10 mouse cellular contexts compared by ENCODE assay signal in the genomic region with DNA sequence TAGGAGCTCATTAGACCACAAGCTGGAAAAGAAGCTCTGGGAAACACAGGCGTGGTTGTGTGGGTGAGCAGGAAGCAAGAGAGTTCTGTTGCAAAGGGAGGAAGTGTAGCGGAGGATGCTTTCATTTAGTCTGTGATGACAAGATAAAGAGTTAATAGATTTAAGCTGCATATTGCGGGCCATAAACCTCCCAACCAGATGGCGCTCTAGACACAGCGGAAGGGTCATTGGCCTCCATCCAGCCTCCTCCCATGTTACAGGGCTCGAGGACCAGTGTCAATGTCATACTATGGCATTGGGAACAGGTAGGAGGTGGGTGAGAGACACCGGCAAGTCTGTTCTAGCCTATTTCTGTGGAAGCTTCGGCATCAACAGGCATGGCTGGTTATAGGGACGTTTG.
DNase-seq lines count a peak whose midpoint lies in the region; ATAC-seq and TF ChIP-seq lines count a peak whose summit lies in the region.
"Had no signal": no experiment of that assay in that cellular context is flagged by ENCODE, and none has a peak within 500 bp of the region (broad histone marks: within the 10 kb centered on the region; RNA-seq: fewer than 3 reads in every experiment).

No protein-coding gene starts in this region.

- no peak overlapping the region for H3K27ac ChIP-seq in liver, embryonic 11.5 days (ENCODE audit: low read depth, low read length)
- no peak overlapping the region for H3K27ac ChIP-seq in lung, postnatal 0 days (ENCODE audit: low read length)
- H3K27ac ChIP-seq: embryonic facial prominence, embryonic 12.5 days; midbrain, embryonic 13.5 days had no signal

- no peak overlapping the region for H3K9ac ChIP-seq in liver, embryonic 11.5 days (ENCODE audit: low read depth, low read length)
- no peak overlapping the region for H3K9ac ChIP-seq in lung, postnatal 0 days (replicated peaks; ENCODE audit: low read depth)
- H3K9ac ChIP-seq: embryonic facial prominence, embryonic 12.5 days; midbrain, embryonic 13.5 days had no signal

- WGBS in liver, embryonic 11.5 days = 52% methylated on average over 9 of the region's 9 CpGs
- WGBS in lung, postnatal 0 days = 47% methylated on average over 9 of the region's 9 CpGs

- ATAC-seq in liver, embryonic 11.5 days (replicated peaks; ENCODE audit: low FRiP score) = no peak
- peak; percentile 41 for ATAC-seq in lung, postnatal 0 days
- ATAC-seq: midbrain, embryonic 13.5 days had no signal

- no peaks in the 10 kb centered on the region for H3K27me3 ChIP-seq in liver, embryonic 11.5 days (replicated peaks; ENCODE audit: control insufficient read depth, insufficient read depth, low read length)
- H3K27me3 ChIP-seq in lung, postnatal 0 days (replicated peaks; ENCODE audit: insufficient read depth, low read length) = no peaks in the 10 kb centered on the region
- H3K27me3 ChIP-seq: embryonic facial prominence, embryonic 12.5 days; midbrain, embryonic 13.5 days had no signal

- peak; percentile 69 for TF ChIP-seq CTCF in lung, postnatal 0 days (IDR thresholded peaks at IDR 0.05)

- DNase-seq in gastrocnemius, postnatal 10 days = peak; percentile 37
- no peak for DNase-seq in gastrocnemius, adult 18-20 months (ENCODE audit: low spot score)
- peak; percentile 16 for DNase-seq in liver
- no peak for DNase-seq in liver, embryonic 11.5 days (ENCODE audit: low spot score)
- DNase-seq in adrenal gland, adult 8-10 months = peak; percentile 8
- peak; percentile 57 for DNase-seq in lung, postnatal 0 days (ENCODE audit: low spot score)
- no peak for DNase-seq in thymus, postnatal 0 days (ENCODE audit: low spot score)
- DNase-seq in gastrocnemius, postnatal 25 days = no peak

- no peaks in the 10 kb centered on the region for H3K36me3 ChIP-seq in liver, embryonic 11.5 days (ENCODE audit: control insufficient read depth, insufficient read depth, low read length)
- H3K36me3 ChIP-seq in lung, postnatal 0 days (ENCODE audit: insufficient read depth, low read length) = no peaks in the 10 kb centered on the region
- H3K36me3 ChIP-seq: embryonic facial prominence, embryonic 12.5 days; midbrain, embryonic 13.5 days had no signal

- H3K4me1 ChIP-seq in liver, embryonic 11.5 days (replicated peaks; ENCODE audit: control insufficient read depth, insufficient read depth, low read length) = 0 out of 2 replicates have a peak, but pooled peaks cover 2% of the 10 kb centered on the region
- H3K4me1 ChIP-seq in lung, postnatal 0 days (ENCODE audit: insufficient read depth, low read depth, low read length) = no peaks in the 10 kb centered on the region
- H3K4me1 ChIP-seq: midbrain, embryonic 13.5 days had no signal

- no peak overlapping the region for H3K4me2 ChIP-seq in liver, embryonic 11.5 days
- no peak overlapping the region for H3K4me2 ChIP-seq in lung, postnatal 0 days (replicated peaks; ENCODE audit: low read depth, low read length)
- H3K4me2 ChIP-seq: embryonic facial prominence, embryonic 12.5 days; midbrain, embryonic 13.5 days had no signal

- TF ChIP-seq EP300 in lung, postnatal 0 days (IDR thresholded peaks at IDR 0.05) = no peak

- no peaks in the 10 kb centered on the region for H3K9me3 ChIP-seq in liver, embryonic 11.5 days (ENCODE audit: control insufficient read depth, low read length)
- H3K9me3 ChIP-seq in lung, postnatal 0 days (ENCODE audit: low read length) = no peaks in the 10 kb centered on the region
- H3K9me3 ChIP-seq: embryonic facial prominence, embryonic 12.5 days; midbrain, embryonic 13.5 days had no signal

- no peak overlapping the region for H3K4me3 ChIP-seq in liver, embryonic 11.5 days (ENCODE audit: low read depth, low read length)
- no peak overlapping the region for H3K4me3 ChIP-seq in lung, postnatal 0 days (ENCODE audit: low read depth, low read length)
- H3K4me3 ChIP-seq: embryonic facial prominence, embryonic 12.5 days; midbrain, embryonic 13.5 days had no signal

Comparison
In these comparisons a context has a peak if more than half of its experiments do, and no peak if none do; other contexts are left out.
1. DNase-seq: peak in gastrocnemius, postnatal 10 days (single experiment), liver (single experiment), adrenal gland, adult 8-10 months (single experiment) and lung, postnatal 0 days (single experiment); none in gastrocnemius, adult 18-20 months (single experiment), liver, embryonic 11.5 days (single experiment), thymus, postnatal 0 days (single experiment) and gastrocnemius, postnatal 25 days (single experiment).